Mouse (Mus musculus): ENCODE data around the gene Trpv2. TPM values are rescaled to one million over a fixed set of nuclear protein-coding genes. Genes with fewer than 3 reads are reported as not detected.
"Not testable (repeated sequence)": the region's sequence is repeated elsewhere in the genome, so short reads cannot be mapped to it uniquely, and the experiment has no call there.

Gene Trpv2
- total RNA-seq, 4 experiments from 2014 or later, result 14.5 to 15.9 (median 15.1) TPM

DNA sequence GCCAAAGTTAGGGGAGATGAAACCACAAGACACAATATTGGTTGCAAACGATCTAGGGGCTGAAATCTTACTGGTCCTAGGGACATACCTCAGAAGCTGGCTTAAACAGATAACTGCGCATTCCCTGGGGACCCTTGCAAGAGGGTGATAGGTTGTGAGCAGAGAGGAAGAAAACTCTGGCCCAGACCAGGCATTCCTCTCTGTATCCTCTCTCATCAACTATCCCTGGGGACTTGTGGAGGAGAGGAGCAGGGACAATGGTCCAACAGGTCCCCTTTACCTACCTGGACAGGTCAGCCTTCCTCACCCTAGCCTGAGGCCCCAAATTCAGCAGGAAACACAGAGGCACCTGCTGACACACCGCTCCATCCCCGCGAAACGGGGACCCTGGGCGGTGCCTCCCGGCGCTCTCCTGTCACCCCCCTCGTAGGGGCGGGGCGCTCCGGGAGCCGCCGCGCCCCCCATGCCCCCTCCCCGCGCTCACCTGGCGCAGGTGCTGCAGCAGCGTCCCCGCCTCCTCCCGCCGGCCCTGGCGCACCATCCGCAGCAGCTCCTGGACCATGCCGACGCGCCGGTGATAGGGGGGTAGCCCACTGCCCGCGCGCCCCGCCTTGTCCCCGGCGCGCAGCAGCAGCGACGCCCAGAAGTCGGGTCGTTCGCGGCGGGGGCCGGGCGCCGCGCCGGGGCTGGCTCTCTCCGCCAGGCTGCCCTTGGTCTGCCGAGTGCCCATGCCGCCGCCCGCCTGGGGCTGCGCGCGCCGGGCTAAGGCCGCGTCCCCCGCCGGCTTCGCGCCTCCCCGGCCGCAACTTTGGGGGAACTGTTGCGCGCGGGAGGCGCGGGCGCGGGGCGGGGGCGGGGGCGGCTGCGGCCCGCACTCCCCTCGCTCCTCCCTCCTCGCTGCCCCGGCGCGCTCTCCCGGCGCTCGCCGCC, 73.6 kb downstream of the Trpv2 start, which contains the start of gene Lrrc75a:
Gene Lrrc75a (minus strand): TSS at position 863 of the 930 bp plus-strand sequence.
- no peak for DNase-seq (ENCODE audit: low spot score in 2 of 2)

DNA sequence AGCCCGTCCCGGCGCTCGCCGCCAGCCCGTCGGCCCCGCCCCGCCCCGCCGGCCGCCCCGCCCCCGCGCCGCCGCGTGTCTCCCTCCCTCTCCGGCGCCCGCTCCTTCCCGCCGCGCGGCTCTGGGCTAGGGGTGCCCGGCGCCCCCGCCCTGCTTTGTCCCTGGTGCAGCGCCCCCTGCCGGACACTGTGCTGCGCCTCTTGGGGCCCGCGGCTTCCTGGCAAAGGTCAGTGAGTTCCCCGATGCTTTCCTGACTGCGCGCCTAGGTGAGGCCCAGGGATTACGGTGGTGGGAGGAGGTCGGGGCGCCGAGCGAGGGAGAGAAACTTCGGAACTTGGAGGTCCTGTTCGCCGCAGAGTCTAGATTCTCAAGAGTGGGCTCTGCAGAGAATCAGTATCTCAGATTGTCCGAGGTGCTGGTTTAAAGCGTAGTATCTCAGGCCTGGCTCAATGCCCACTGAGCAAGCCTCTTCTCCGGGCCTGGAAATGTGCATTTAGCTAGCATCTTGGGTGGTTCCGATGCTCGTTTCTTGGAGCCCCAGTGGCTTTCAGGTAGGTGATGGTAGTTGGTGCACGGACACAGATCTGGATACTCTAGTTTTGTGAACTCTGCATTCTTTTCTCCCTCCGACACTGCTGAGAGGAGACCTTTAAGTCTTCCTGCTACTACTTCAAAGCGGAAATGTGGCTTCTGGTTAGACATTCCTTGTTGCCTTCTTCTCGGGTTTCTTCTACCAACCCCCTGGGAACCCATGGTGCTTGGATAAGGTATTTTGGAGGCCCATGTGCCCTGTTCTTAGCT, 74.5 kb downstream of the Trpv2 start, which contains the start of gene Mmgt2:
Gene Mmgt2 (plus strand): TSS at position 74 of the 801 bp plus-strand sequence.
- peak; percentile 69 to 80 for DNase-seq (ENCODE audit: low spot score in 2 of 2)

DNA sequence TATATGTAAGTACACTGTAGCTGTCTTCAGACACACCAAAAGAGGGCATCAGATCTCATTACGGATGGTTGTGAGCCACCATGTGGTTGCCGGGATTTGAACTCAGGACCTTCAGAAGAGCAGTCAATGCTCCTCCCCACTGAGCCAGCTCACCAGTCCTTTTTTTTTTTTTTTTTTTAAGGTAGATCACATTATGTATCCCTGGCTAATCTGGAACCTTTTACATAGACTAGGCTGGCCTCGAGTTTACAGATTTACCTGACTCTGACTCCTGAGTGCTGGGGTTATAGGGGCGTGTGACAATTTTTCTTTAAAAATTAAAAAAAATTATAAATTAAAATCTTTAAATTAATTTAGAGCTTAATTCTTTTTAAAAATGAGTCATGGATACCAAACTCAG, 75.5 kb downstream of the Trpv2 start:
- not testable (repeated sequence) for DNase-seq (ENCODE audit: low spot score in 2 of 2)

Other genes with a start within 250 kb of the Trpv2 start
- 1 to 10 TPM; 5.8 to 8.3 (median 6.9) TPM for gene Pigl, start 116.0 kb upstream of the Trpv2 start, total RNA-seq (2022)
- gene Ncor1, start 115.9 kb upstream of the Trpv2 start, total RNA-seq (2022), result 100 to 1,000 TPM; 269 to 325 (median 294) TPM
- gene Cenpv, start 35.2 kb upstream of the Trpv2 start, total RNA-seq (2022), result 10 to 100 TPM; 32.1 to 40.8 (median 39.0) TPM
- gene Ubb, start 23.3 kb upstream of the Trpv2 start, total RNA-seq (2022), result 1,000 to 10,000 TPM; 1,746 to 1,909 (median 1,854) TPM
- 1 to 10 TPM; 7.5 to 9.3 (median 9.0) TPM for gene Lrrc75a, start 74.0 kb downstream of the Trpv2 start, total RNA-seq (2022)
- 10 to 100 TPM; 17.4 to 25.5 (median 20.8) TPM for gene Mmgt2, start 74.2 kb downstream of the Trpv2 start, total RNA-seq (2022)
- gene Zfp287, start 157.4 kb downstream of the Trpv2 start, total RNA-seq (2022), result 10 to 100 TPM; 16.3 to 19.9 (median 18.5) TPM
- gene Gm10428, start 178.6 kb downstream of the Trpv2 start, total RNA-seq (2022), result not detected
- gene Zfp286, start 215.0 kb downstream of the Trpv2 start, total RNA-seq (2022), result 10 to 100 TPM; 21.2 to 31.8 (median 24.3) TPM
- 1 to 10 TPM; 1.5 to 2.6 (median 1.8) TPM for gene Trim16, start 245.7 kb downstream of the Trpv2 start, total RNA-seq (2022)

Data from layer of hippocampus, adult 8-10 months (tissue).